Mouse (Mus musculus) lung, adult 2 months (tissue): Measurements from ENCODE around the gene Ufd1. TPM values are rescaled to one million over a fixed set of nuclear protein-coding genes. Genes with fewer than 3 reads are reported as not detected.
A peak's percentile ranks its signal among the peaks of the same experiment; 100 is the strongest.
"Not testable (repeated sequence)": the region's sequence is repeated elsewhere in the genome, so short reads cannot be mapped to it uniquely, and the experiment has no call there.

Experiments
- DNase-seq: peaks from one replicate; pipeline ENCODE4 v3.0.0; 2022
- H3K4me1 ChIP-seq: fragments of 200-500 bp; 2 replicates; pipeline ENCODE4 v1.6.1; 2011; ENCODE audit warnings: low read length; ENCODE audit not compliant: control insufficient read depth, insufficient read depth
- H3K4me3 ChIP-seq: fragments of 200-500 bp; replicated peaks from 2 replicates; pipeline ENCODE3; 2011; ENCODE audit warnings: low read depth, mild to moderate bottlenecking, control low read depth, low read length; ENCODE audit errors: extremely low read depth
- CTCF ChIP-seq: fragments of 200-500 bp; IDR thresholded peaks from 2 replicates; pipeline ENCODE4 v1.5.1; 2011; ENCODE audit warnings: mild to moderate bottlenecking, low read length, control low read depth; ENCODE audit not compliant: insufficient read depth
- POLR2A ChIP-seq: fragments of 200-500 bp; IDR thresholded peaks from 2 replicates; pipeline ENCODE4 v1.6.1; 2011; ENCODE audit warnings: low read depth, mild to moderate bottlenecking, control low read depth, low read length, borderline replicate concordance; ENCODE audit errors: extremely low read depth
- WGBS: fragments of 180-500 bp; shearing (Covaris S2); methylation state at CpG from one replicate; pipeline ENCODE4 v1.1.7; 2018; 5-methylcytosine and 5-hydroxymethylcytosine counted together
- polyA plus RNA-seq: library from polyadenylated mRNA; depleted of rRNA; stranded (reverse); fragments of >200 nt; gene quantifications from 2 replicates; pipeline ENCODE4 v1.2.3, GENCODE M21; 2012

The Ufd1 gene
- polyA plus RNA-seq, 1 experiment, result 39.3 TPM

GRCm38 (mm10) chr16:18836468-18837208, 25.1 kb downstream of the Ufd1 start, which contains the start of the genes 2510002D24Rik and Gm28539:
Gene 2510002D24Rik (plus strand): TSS chr16:18836578.
Gene Gm28539 (plus strand): TSS chr16:18836584.
- TF ChIP-seq CTCF, result no peak
- peak; percentile 92 for TF ChIP-seq POLR2A
- DNase-seq, result peak; percentile 94
- Histone ChIP-seq H3K4me1 (peaks cover 4% of the 10 kb centered on the region; the same call in 1 of the 2 replicates), H3K4me3 (peak within 1 kb of the TSS; percentile 95)
- WGBS, result 2% methylated on average over 46 of the region's 46 CpGs

- 87% methylated on average over 4 of the region's 4 CpGs for WGBS
- DNase-seq, result no peak
- TF ChIP-seq CTCF (no peak), POLR2A (no peak)
- no peak overlapping the region for H3K4me3 ChIP-seq
- peaks cover 4% of the 10 kb centered on the region; the same call in 1 of the 2 replicates for H3K4me1 ChIP-seq
These were observed 26.8 kb downstream of the Ufd1 start for GRCm38 (mm10) chr16:18838346-18838745.

GRCm38 (mm10) chr16:18846301-18846820, 34.8 kb downstream of the Ufd1 start:
- no peak for TF ChIP-seq POLR2A
- TF ChIP-seq CTCF, result no peak
- WGBS, result 85% methylated on average over 15 of the region's 15 CpGs
- no peak for DNase-seq
- H3K4me3 ChIP-seq, result no peak overlapping the region
- H3K4me1 ChIP-seq, result no peaks in the 10 kb centered on the region

DNA sequence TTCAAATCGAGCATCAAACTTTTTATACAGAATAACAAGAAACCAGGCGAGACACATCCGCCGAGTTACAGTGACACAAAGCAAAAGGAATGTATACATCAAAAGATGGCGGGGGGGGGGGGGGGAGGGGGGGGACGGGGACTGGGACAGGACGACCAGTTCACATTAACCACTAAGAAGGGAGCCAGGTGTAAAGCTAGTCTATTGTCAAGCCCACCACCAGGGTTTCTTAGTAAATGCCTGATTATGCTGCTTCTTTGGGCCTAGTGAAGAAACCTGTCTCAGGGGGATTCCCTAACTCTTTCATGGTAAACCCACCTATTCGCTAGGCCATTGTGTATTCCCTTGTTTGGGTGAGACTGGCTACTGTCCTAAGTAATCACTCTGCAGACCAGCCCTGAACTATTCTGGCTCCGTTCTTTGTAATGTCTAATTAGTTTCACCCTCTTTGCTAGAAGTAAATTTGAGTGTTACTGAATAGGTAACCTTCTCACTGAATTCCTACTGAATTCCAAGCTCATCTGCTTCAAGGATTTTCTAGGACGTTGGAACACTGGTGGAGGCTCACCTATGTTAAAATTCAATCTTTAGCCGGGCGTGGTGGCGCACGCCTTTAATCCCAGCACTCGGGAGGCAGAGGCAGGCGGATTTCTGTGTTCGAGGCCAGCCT, 38.1 kb downstream of the Ufd1 start:
- not testable (repeated sequence) for DNase-seq, H3K4me3 ChIP-seq, H3K4me1 ChIP-seq
- 86% methylated on average over 16 of the region's 17 CpGs for WGBS

GRCm38 (mm10) chr16:18858551-18858950, 47.0 kb downstream of the Ufd1 start:
- Histone ChIP-seq H3K4me1 (no peaks in the 10 kb centered on the region), H3K4me3 (no peak overlapping the region)
- TF ChIP-seq POLR2A (no peak), CTCF (no peak)
- DNase-seq, result no peak

DNA sequence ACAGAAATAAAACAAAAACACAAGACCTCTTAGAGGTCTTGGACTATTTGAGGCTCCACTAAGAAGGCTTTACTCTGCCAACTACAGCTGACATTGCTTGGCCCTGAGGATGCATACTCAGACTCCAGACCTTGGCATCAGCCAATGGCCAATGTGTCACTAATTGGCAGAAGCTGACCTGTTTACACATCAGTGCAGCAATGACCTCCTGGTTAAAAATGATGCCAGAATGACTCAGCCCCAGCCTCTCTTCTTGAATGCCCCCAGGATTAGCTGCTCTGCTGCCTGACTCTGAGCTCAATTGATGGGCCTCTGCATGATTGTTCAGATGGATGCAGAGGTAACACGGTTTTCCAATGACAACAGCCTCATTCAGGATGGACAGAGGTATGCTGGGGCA, 48.6 kb downstream of the Ufd1 start:
- DNase-seq, result no peak
- Histone ChIP-seq H3K4me1 (no peaks in the 10 kb centered on the region), H3K4me3 (no peak overlapping the region)
- TF ChIP-seq POLR2A (no peak), CTCF (no peak)
- WGBS, result 54% methylated on average over 1 of the region's 1 CpGs

DNA sequence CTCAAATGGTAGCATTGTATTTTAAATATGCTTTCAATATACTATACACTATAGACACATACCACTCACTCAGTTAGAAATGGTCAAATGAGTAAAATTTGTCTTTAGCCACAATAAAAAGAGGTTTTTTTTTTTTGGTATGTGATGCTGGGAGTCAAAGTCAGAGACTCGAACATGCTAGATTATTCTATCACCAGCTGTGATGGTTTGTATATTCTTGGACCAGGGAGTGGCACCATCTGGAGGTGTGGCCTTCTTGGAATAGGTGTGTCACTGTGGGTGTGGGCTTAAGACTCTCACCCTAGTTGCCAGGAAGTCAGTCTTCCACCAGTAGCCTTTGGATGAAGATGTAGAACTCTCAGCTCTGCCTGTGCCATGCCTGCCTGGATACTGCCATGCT, 58.9 kb downstream of the Ufd1 start:
- H3K4me1 ChIP-seq, DNase-seq, H3K4me3 ChIP-seq: not testable (repeated sequence)
- 68% methylated on average over 1 of the region's 1 CpGs for WGBS

- WGBS, result under 1% methylated on average over 17 of the region's 17 CpGs
- TF ChIP-seq CTCF, result no peak
- TF ChIP-seq POLR2A, result no peak
- no peak for DNase-seq
- H3K4me1 ChIP-seq, result peaks cover 4% of the 10 kb centered on the region; the same call in 1 of the 2 replicates
- peak overlapping the region; percentile 60 for H3K4me3 ChIP-seq
These were observed 64.5 kb downstream of the Ufd1 start for GRCm38 (mm10) chr16:18876091-18876441.

- WGBS, result under 1% methylated on average over 93 of the region's 93 CpGs
- Histone ChIP-seq H3K4me3 (peak within 1 kb of the TSS; percentile 98), H3K4me1 (peaks cover 4% of the 10 kb centered on the region; the same call in 1 of the 2 replicates)
- TF ChIP-seq POLR2A (peak; percentile 86; the same call in 1 of the 2 replicates), CTCF (no peak)
- peak; percentile 92 for DNase-seq
These were observed 65.1 kb downstream of the Ufd1 start, which contains the start of the genes Mrpl40 and Hira for GRCm38 (mm10) chr16:18876442-18877308. Gene Mrpl40 (minus strand): TSS chr16:18876862. Gene Hira (plus strand): TSS chr16:18877037.

DNA sequence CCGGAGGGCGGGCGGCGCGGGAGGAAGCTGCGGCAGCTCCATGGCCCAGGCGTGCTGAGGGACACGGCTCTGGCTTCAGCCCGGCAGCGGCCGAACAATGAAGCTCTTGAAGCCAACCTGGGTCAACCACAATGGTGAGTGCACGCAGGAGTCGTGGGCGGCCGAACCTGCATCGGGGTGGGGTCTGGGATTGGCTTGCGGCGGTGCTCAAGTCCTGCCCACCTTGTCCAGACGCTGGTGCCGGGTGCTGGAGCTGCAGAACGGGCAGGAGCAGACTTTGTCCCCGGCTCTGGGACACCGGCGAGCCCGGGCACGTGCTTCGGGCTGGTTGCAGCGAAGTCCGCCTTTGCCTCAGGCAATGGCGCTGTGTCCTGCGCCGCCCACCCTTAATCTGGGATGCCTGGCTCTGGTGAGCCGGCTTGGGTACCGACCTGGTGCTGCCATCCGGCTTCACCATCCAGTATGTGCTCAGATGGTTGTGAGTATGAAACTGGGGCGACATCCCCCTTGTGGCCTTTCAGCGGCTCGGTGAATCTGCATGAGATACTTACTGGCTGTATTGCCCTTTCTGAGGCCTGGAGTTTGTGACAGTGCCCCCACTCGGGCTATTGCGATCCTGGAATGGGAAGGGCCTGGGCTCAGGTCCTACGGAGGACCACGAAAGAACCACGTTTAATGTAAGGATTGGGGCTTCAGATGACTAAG, 66.0 kb downstream of the Ufd1 start:
- H3K4me3 ChIP-seq, result peak overlapping the region; percentile 98
- DNase-seq, result peak; percentile 34
- TF ChIP-seq POLR2A (no peak), CTCF (no peak)
- WGBS, result under 1% methylated on average over 42 of the region's 43 CpGs
- peaks cover 4% of the 10 kb centered on the region; the same call in 1 of the 2 replicates for H3K4me1 ChIP-seq
